Mouse (Mus musculus) lung, postnatal 36 days (tissue): ENCODE results near the gene Pde6c.
A peak's percentile ranks its signal among the peaks of the same experiment; 100 is the strongest.

Experiments
- DNase-seq: peaks from one replicate; pipeline ENCODE4 v3.0.0; 2022; ENCODE audit warnings: mixed read lengths

Gene Pde6c

GRCm38 (mm10) chr19:38143540-38144271 is 11.1 kb downstream of the Pde6c start:
- DNase-seq, result peak; percentile 27

DNA sequence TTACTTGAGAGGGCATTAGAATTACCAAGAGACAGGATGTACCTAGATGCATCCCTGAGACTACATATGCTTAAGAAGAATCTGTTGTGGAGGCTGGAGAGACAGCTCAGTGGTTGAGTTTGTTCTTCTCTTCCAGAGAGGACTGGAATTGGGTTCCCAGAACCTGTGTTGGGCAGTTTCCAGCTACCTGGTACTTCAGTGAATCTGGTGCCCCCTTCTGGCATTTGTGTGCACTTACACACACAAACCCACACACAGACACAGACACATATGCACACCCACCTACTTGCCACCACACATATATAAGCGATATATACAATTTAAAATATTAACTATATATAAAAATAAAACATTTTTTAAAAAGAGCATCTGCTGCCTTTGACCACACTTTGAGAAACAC is 23.7 kb downstream of the Pde6c start:
- no peak for DNase-seq

DNA sequence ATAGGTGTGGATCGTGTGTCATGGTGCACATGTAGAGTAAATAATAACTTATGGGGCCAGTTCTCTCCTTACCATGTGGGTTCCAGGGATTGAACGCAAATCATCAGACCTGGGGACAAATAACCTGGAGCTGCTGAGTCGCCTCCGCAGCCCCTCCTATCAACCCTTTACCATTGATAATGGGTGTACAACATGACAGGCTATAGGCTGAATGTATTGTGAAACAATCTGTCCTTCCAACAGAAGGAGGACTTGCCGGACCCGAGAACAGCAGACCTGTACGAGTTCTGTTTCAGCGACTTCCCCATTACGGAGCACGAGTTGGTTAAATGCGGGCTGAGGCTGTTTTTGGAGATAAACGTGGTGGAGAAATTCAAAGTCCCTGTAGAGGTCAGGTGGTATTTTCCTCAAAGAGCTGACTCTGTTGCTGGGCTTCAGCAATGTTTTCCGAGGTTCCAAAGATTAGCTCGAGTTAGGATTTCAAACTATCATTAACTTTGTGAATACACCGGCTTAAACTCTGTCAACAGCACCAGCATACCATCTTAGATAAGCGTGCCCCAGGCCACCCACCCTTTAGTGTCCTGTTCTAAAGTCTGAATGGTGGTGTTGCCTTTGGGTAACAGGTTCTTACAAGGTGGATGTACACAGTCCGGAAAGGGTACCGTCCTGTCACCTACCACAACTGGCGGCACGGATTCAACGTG is 29.2 kb downstream of the Pde6c start:
- no peak for DNase-seq

DNA sequence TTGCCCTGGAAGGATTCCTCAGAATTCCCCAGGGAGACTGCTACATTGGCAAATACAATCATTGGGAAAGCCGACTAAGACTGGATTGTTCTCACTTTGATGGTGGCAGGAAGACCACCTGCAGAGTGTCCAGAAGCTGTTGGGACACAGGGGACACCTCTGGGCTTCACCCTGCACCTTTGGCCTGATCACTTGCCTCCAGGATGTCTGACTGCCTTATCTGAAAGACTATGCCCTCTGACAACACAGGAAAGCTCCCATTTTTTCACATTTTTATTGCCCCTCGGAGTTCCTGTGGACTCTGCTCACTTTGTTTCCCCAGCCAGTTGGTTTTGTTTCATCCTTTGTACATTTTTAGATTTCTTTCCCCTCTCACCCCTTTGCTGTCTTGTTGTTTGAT is 32.1 kb downstream of the Pde6c start:
- no peak for DNase-seq

- DNase-seq, result no peak
These were observed 47.1 kb downstream of the Pde6c start for GRCm38 (mm10) chr19:38179675-38180074.

- DNase-seq, result no peak
These were observed 54.2 kb downstream of the Pde6c start for GRCm38 (mm10) chr19:38186631-38187344.

DNA sequence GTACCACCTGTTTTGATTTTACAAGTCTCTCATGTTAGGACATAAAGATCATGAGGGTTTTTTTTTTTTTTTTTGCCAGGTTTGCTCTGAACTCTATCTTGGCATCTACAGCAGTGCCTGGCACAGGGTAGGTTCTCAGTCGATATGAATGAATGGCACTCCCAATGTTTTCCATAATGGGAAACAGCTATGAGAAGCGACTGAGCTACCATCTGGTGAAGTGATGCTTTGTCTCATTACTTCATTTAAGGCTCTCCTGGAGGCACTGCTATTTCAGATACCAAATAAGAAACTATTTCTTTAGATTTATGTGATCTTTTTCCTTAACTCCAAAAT is 54.7 kb downstream of the Pde6c start:
- DNase-seq, result no peak

DNA sequence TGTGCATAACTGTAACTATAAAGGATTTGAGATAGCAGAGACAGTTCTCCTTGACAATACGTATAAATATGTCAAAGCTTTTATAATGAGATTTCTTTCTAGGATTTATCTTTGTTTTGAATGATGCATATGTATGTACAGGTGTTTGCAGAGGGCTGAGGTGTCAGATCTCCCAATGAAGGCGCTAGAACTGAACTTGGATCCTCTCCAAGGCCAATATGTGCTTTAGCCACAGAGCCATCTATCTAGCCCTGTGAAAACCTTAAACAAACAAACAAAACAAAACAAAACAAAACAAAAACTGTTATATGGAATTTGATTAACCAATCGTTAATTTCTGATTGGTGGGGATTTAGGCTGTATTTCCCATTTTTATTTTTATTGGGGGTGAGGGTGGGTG is 58.0 kb downstream of the Pde6c start:
- no peak for DNase-seq

DNA sequence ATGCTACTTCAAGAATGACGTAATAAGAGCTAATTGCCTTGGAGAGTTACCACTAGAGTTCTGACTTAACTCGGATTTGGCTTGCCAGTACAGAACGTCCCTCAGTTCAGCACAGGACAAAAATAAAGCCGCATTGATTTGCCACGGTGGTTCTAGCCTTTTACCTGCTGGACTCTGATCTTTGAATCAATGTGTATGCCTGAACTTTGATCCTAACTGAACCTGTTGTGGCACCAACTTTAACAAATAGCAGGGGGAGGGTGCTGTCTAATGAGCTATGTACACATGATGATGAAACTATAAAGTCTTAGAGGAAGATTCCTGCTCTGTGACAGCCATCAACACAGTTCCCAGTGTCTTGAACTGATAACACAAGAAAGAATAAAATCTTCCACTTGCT is 58.9 kb downstream of the Pde6c start:
- DNase-seq, result no peak

- no peak for DNase-seq
These were observed 62.7 kb downstream of the Pde6c start for GRCm38 (mm10) chr19:38195245-38195644.

DNA sequence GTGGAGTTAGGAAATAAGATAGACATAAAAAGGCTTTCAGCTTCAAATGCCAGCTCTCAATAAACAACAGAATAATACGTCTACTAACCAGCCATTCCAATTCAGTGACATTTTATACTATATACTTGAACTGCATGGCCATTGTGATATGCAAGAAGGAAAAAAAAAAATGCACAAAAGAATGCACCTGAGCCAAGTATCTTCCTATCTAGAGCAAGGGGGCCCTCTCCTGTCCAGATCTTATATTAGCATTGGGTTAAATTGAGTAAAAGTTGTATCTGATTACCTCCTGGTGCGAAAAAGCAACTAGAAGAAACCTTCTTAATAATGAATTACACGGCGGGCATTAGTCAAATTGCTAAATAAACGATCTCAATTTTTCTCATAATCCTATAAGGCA is 66.2 kb downstream of the Pde6c start:
- DNase-seq, result peak; percentile 26

DNA sequence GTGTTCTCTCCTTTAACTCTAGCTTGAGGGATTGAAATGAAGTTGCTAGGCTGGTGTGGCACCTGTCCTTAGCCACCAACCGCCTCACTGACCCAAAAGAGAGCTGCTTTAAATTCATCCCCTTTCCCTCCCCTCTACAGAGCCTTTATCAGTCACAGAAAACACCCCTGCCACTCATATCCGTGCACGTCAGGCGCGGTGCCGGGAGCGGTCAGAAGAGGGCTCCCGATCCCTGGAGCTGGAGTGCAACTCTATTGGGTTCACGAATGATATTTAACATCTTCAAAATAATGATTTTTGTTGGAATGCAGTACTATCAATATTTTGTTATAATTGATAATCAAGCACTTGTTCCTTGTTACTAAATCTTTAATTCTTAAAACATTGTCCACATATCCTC is 74.1 kb downstream of the Pde6c start:
- DNase-seq, result no peak

- DNase-seq, result no peak
These were observed 85.1 kb downstream of the Pde6c start for GRCm38 (mm10) chr19:38217696-38218095.

DNA sequence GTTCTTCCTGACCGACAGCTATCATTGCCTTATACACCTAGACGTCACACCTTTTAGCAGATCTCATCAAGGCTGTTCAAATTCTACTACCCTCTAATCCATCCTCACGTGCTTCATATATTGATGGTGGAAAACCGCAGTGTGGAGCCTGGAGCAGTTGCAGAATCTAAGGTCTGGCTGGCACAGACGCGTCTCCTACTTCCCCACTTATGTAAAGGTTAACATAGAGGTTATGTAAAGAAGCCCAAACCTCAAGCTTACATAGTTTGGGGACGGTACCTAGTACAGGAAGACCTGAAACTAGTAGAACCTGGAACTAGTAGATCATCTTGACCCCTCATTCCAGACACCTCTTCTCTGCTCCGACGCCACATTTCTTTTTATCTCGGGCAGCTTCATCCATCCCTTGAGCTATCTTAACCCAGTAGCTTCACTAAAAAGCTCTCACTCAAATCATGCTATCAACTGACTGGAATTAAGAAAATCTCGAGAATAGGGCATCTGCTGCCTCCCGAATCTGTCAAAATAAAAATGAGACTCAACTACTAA is 90.8 kb downstream of the Pde6c start:
- no peak for DNase-seq

DNA sequence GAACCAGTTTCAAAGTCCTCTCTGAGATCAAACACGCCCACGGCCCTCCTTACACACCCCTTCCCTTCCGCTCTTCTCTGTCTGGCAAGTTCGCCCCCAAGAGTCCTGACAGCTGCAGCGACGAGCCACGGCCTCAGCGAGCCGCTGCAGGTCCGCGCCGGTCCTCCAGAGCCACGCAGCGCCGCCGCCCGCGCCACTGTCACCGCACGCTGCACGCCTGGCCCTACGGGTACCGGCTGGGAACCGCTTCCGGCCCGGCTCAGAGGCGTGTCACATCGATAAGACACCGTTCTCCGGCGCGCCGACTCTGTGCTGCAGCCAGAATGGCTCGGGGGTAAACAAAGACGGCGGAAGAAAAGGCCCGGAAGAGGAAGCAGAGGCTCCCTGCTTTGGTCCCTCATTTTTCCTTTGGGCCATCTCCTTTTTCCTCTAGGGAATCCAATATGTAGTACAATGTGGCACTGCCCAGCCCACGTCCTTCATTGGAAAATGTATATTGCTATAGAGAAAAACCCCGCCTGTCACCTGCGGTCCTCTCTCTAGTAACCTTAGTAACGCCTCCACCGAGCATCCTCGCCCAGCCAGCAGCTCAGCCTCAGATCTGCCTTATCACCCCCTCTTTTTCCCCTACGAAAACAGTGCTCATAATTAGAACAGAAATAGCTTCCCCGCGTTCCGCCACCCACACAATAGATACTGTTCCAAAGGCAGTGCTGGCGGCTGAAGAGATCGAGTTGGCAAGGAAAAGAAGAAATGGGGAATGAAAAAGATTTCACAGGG is 91.5 kb downstream of the Pde6c start, which contains the start of gene Fra10ac1:
Gene Fra10ac1 (minus strand): TSS at position 252 of the 780 bp plus-strand sequence.
- peak; percentile 87 for DNase-seq

DNA sequence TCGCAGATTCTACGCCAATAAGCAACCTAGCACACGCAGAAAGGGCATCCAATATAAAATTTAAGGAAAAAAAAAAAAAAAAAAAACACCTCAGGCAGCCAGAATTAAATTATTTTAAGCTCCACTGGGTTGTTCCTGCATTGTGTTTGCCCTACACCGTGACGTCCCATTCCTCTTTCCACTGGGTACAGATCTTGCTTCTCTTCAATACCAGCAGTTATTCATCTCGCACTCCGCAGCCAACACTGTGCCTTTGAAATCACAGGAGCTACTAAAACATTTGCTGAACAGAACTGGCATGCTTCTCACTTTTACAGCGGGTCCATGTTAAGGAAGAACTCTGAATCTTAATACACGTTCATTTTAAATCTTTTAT is 92.1 kb downstream of the Pde6c start:
- DNase-seq, result no peak

DNA sequence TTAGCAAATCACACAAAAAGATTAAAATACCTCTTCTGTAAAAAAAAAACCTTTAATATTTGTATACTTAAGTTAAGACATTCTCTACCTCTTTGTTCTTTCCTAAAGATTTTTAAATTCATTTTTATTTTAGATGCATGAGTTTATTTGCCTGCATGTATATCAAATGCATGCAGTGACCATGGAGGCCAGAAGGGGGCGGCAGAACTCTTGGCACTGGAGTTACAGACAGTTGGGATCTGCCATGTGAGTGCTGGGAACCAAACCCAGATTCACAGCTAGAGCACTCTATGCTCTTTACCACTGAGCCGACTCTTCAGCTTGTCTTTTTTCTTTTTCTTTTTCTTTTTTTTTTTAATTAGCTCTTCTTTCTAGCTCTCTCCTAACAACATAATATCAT is 96.1 kb downstream of the Pde6c start:
- no peak for DNase-seq

DNA sequence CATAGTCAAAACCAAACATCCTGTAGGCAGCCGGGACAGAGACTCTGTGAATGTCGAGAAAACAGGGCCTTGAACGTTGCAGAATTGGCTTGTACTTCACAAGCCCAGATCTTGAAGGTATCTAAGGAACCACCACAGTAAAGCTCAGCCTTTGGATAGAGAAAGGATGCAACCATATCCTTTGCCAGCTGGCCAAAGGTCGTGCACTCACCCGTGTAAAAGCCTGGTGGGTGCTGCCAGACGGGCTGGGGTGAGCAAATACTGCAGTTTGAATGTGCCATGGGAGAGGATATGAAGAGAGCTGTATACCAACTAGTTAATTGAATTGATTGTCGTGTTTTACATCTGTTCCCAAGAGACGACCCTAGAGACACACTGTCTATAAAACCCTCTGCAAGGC is 99.5 kb downstream of the Pde6c start:
- DNase-seq, result no peak

DNA sequence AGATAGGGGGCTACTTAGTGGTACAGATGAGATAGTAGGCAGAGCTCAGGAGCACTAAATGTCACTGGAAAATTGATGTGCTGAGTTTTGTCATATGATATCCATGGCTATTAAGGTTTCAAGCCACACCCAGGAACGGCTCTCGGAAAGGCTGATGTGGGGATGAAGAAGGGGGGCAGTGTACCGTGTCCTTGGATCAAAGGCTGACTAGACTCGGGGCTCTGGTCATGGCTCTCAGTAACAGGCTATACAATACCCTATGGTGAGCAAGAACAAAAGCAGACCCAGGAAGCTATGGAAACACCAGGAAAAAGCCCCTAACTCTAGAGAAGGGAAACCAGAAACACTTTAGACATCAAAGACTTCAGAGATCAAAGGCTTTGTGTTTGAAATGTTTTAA is 99.9 kb downstream of the Pde6c start:
- DNase-seq, result no peak
